Mouse (Mus musculus): ENCODE measurements around the gene Slc1a2.

The Slc1a2 gene

GRCm38 (mm10) chr2:102667981-102668380, 9.5 kb downstream of the Slc1a2 start:
- DNase-seq = no peak

DNA sequence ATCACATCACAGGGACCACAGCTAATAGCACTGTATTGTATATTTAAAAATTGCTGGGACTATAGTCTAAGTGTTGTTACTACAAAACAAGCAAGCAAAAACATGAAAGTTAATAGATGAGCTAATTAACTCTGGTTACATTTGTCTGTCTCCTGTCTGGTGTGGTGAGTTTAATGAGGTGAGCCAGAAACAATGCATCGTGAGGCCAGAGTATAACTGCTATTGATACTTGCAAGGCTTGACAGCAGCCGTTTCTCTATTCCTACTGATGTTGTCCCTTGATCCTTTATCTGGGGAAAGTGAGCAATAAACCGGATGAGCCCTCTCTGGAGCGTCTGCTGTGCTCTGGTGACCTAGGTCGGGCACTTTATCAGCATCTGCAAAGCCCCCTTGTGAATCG, 11.1 kb downstream of the Slc1a2 start:
- DNase-seq = no peak

DNA sequence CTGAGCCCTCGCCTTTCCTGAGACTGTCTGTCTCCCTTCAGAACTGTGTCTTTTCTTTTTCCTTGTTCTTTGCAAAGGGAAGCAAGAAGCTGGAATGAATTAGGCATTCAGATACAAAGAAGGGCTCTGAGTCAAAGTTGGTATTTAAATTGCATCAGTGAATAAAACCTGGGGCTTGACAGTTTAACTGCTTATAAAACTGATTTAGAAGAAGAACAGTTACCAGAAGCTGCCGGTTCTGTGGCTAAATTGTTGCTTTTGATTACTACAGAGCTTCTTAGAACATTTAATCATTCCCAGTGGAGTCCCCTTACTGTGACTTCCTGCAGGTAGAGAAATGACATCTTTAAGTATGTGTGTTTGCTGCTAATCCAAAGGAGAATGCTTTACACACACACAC, 16.1 kb downstream of the Slc1a2 start:
- DNase-seq = no peak

DNA sequence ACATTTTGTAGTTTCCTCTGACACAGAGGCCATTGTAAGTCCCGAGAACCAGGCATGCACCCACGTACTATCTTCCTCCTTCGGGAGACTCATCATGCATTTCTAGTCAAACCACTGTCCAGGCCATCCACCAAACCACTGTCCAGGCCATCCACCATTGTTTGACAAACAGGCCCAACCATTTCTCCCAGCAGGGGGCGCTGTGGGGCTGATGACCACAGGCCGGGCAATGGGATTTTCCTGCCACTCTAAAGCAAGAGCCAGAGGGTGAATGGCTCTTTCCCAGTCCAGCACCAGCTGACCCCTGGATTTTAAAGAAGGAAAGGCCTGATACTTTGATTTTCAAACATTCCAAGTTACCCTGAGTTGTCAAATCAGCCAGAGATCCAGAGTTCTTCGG, 16.8 kb downstream of the Slc1a2 start:
- DNase-seq = peak in 1 of 2 experiments; percentile 66

DNA sequence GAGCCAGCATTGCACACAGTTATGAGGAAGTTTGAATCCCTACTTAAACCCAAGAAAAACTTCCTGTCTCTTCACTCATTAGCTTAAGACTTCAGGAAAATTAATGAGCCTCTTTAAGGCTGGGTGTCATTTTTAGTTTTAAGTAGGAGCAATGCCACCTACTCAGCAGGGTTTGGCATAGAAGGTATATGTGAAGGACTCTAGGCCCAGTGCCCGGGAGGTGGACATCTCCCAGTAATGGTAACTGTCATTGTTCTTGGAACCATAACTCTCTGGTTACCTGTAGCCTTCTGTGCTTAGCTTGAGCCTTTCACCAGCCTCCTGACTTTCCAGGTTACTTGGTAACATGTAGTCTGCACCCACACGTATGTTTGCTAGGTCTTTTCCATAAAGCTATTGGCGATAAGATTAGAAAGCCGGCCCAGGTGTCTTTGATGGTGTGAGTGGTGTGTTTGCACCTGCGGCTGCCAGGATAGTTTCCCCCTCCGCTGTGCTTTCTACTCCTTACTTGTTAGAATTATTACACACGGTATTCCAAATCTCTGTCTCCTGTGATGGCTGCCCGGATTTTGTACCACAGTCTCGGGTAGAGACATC, 18.4 kb downstream of the Slc1a2 start:
- DNase-seq = no peak

DNA sequence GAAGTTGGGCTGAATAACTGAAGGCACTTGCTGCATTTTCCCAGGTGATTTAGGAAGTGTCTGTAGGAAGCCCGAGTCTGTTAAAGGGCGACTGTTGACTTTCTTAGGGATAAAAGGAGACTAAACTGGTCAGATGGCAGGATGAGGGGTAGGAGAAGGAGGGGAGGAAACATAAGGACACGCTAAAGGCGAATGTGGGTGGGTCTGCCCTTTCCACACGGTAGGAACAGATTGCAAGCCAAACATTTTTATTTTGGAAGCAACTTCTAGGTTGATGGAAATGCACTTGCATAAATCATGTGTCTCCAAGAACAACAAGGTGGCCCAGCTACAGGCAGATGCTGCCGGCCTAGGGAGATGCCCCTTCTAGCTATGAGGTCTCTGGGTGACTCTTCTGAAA, 18.9 kb downstream of the Slc1a2 start:
- no peak for DNase-seq

- no peak for DNase-seq
These were observed 22.9 kb downstream of the Slc1a2 start for GRCm38 (mm10) chr2:102681351-102681750.

GRCm38 (mm10) chr2:102682168-102682567, 23.7 kb downstream of the Slc1a2 start:
- DNase-seq = peak in 1 of 2 experiments; percentile 17

DNA sequence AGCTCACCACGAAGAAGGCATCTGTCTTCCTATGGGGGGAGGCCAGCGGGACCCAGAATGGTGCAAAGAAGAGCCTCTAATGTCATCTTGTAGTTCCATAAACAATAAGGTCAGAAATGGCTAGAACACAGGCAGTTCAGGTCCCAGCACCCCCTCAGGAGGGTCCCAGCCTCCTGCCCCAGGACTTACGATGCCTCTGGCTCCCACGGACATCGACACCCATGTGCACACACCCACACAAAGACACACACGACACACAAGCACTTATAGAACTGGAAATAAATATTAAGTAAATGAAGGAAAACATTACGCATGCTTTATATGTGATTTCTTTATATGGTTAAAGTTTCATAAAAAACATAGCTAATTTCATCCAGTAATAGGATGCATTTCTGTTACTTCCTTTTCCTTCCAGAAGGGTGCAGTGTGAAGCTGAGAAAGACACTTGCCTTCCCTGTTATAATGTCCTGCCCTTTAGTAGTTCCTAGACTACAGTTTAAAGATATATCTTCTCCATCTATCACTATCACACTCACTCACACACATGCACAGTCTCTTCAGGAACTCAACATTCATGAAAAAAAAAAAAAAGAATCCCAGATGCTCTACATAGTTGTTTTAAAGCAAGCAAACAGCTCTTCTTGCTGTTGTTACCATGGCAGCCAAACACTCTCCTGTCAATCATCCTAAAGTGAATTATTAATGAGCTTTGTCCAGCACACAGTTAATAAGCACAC, 27.1 kb downstream of the Slc1a2 start:
- peak in 1 of 2 experiments; percentile 12 for DNase-seq

DNA sequence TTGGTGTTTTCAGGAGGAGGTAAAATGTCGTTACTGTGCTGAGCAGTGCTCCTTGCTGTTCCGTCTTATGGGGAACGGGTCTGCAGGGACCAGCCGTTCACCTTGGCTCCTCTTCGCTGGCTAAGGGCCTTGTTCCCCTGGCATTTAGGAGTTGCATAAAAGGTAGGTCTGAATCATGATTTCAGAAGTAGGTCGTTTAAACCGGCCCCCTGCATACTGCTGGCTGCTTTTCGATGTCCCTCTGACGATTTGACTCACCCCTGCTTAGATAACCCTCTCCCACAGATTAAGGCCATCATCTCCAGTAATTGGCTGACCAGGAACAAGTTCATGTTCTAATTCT, 27.6 kb downstream of the Slc1a2 start:
- no peak for DNase-seq

- DNase-seq = no peak
These were observed 35.1 kb downstream of the Slc1a2 start for GRCm38 (mm10) chr2:102693556-102693955.

DNA sequence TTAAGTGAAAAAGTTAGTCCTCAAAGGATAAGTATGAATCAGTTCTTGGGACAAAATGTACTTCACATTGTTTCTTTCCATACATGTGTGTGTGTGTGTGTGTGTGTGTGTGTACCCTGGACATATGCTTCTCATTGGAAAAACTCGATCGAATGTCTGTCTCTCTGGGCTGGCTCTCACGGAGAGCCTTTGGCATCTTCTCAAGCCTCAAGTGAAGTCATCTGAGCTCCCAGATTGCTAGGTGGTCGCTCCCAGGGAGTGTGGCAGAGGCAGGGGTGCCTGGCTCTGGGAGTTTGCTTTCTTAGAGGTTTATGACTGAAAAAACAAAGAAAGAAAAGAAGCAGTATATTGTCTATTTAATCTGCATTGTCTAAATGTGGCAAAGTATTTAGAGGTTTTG, 36.3 kb downstream of the Slc1a2 start:
- no peak for DNase-seq

GRCm38 (mm10) chr2:102695541-102695940, 37.1 kb downstream of the Slc1a2 start:
- DNase-seq = no peak

DNA sequence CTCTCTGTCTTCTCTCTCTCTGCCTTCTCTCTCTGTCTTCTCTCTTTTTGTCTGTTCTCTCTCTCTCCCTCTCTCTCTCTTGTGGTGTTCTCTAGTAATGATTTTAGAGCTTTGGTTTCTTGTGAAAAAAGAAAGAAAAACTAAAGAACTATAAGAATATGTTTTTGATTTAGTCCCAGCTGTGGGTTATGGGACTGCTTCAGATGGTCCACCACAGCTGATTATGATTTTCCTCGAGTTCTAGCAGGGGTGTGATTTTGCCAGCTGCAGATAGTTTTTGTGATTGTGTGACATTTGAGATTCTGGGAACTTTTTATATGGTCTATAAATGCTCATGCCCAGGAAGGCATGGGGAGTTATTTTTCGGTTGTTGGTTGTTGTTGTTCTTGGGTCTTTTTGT, 39.3 kb downstream of the Slc1a2 start:
- DNase-seq = no peak

DNA sequence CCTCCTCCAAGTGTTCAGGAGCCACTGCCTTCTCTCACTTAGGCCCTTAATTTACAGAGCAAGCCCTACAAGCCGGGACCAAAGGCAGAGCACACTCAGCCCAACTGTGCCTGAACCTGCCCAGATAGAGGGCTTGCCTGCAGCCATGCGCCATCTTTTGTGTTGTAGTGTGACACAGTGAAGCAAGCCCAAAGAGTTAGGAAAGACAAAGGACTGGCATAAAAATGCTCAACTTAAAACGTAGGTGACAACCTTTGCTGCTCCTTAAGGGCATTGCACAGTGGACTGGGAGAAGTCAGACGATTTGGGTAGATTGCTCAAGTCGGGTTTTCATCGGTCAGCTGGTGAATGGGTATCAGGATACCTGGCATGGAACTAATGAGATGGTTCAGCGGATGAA, 41.5 kb downstream of the Slc1a2 start:
- no peak for DNase-seq

DNA sequence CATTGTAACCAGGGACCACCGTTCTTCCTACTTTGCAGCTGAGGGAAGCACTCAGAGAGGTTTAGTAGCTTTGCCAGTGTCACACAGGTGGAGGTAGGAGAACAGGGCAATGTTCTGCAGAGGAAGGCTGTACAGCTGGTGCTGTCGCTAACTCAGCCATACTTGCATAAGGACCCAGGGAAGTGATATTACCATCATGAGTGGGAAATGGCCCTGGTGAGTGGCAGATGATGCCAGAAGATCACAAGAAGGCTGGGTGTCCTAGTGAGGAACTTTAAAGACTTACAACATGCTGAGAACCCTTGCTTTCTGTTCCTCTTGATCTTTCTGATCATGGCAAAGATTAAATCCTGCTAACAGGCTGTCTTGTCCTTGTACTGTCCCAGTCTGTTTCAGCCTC, 42.2 kb downstream of the Slc1a2 start:
- DNase-seq = no peak

- DNase-seq = no peak
These were observed 42.9 kb downstream of the Slc1a2 start for GRCm38 (mm10) chr2:102701382-102701781.

GRCm38 (mm10) chr2:102703556-102703955, 45.1 kb downstream of the Slc1a2 start:
- no peak for DNase-seq

- no peak for DNase-seq
These were observed 46.3 kb downstream of the Slc1a2 start for GRCm38 (mm10) chr2:102704781-102705180.

GRCm38 (mm10) chr2:102711511-102711910, 53.1 kb downstream of the Slc1a2 start:
- DNase-seq = no peak

DNA sequence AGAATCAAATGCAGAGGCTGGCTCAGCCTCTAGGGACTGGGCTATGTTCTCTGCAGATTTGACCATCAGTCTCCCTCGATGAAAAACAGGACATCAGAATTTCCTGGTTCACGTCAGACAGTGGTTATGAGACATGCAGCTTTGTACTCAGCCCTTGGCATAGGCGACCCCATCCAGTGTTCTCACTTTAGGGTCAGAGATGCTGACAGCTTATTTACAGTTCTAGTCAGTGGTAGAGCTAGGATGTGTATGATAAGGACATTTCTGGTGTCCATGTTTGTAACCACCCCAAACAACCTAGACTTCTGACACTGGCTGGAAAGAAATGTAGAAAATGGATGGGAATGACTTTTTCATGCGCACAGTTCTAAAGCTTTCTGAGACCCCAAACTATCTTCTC, 53.6 kb downstream of the Slc1a2 start:
- DNase-seq = no peak

- DNase-seq = no peak
These were observed 54.5 kb downstream of the Slc1a2 start for GRCm38 (mm10) chr2:102712678-102713628.

DNA sequence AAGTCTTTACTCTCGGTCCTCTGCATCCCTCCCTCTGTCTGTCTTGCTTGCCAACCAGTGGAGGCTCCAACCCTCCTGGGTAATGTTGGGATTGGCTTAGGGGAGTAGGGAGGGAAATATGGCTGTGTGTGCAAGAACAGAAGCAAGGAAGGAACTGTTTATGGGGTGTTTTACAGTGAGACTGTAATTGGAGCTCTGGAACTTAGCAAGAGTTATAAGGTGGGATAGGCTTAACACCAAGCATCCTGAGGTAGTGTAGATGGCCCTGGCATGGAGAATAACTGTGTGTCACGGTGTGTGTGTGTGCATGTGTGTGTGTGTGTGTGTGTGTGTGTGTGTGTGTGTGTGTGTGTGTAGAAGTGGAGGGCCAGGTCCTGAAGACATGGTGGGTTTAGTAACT, 55.9 kb downstream of the Slc1a2 start:
- no peak for DNase-seq

DNA sequence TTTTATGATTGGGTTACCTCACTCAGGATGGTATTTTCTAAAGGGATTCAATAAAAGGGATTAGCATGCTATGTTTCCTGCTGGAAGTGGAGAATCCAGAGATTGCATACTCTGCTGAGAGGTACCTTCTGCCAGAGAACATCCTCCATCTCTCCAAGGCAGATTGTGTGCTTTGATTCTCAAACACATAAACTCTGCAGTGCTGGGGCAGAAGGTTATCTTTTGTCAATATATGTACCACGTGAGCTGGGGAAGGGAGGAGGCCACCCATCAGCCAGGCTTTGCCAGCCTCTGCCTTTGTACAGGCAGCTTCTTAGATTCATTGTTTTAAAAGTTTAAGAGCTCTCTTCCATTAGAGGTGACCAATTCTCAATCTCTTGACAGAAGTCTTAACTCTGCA, 57.3 kb downstream of the Slc1a2 start:
- no peak for DNase-seq
